Mouse (Mus musculus) forebrain, embryonic 16.5 days (tissue): ENCODE measurements around the gene Scn4a. TPM values are rescaled to one million over a fixed set of nuclear protein-coding genes. Genes with fewer than 3 reads are reported as not detected.

Source experiments
- ATAC-seq: fragments of 200-750 bp; cut with Nextera tagmentation; 2 replicates; pipeline ENCODE4 v1.8.0; 2017; ENCODE audit warnings: mild to moderate bottlenecking, moderate library complexity
- H3K27ac ChIP-seq: fragments of 300-500 bp; sonication (generic); 2 replicates; pipeline ENCODE4 v1.5.1; 2014; ENCODE audit warnings: low read length, control low read depth
- H3K27me3 ChIP-seq: fragments of 300-500 bp; sonication (generic); replicated peaks from 2 replicates; pipeline ENCODE4 v1.6.1; 2014; ENCODE audit warnings: low read length; ENCODE audit not compliant: control insufficient read depth, insufficient read depth
- H3K36me3 ChIP-seq: fragments of 300-500 bp; sonication (generic); 2 replicates; pipeline ENCODE4 v1.6.1; 2014; ENCODE audit not compliant: control insufficient read depth, insufficient read depth
- H3K4me1 ChIP-seq: fragments of 300-500 bp; sonication (generic); replicated peaks from 2 replicates; pipeline ENCODE4 v1.6.1; 2014; ENCODE audit warnings: low read length; ENCODE audit not compliant: control insufficient read depth, insufficient read depth
- H3K4me2 ChIP-seq: fragments of 300-500 bp; sonication (generic); 2 replicates; pipeline ENCODE4 v1.6.1; 2014; ENCODE audit warnings: mild to moderate bottlenecking, low read length, control low read depth
- H3K4me3 ChIP-seq: fragments of 300-500 bp; sonication (generic); replicated peaks from 2 replicates; pipeline ENCODE4 v1.5.1; 2014; ENCODE audit warnings: mild to moderate bottlenecking, low read length, control low read depth
- H3K9ac ChIP-seq: fragments of 300-500 bp; sonication (generic); replicated peaks from 2 replicates; pipeline ENCODE4 v1.6.1; 2014; ENCODE audit warnings: low read depth, low read length, control low read depth
- H3K9me3 ChIP-seq: fragments of 300-500 bp; sonication (generic); 2 replicates; pipeline ENCODE4 v1.6.1; 2016; ENCODE audit warnings: low read length; ENCODE audit not compliant: control insufficient read depth
- WGBS: fragments of 180-500 bp; shearing (Covaris S2); extraction: QIAGEN DNeasy Blood & Tissue Kit; methylation state at CpG from one replicate; pipeline ENCODE4 v1.1.7; 2014; 5-methylcytosine and 5-hydroxymethylcytosine counted together
- polyA plus RNA-seq: library from polyadenylated mRNA; unstranded; fragments of >200 nt; fragmentation: Nextera tagmentation; extraction: Ambion mirVana; gene quantifications from 2 replicates; pipeline ENCODE4 v1.2.1, GENCODE M21; 2015

The Scn4a gene
- polyA plus RNA-seq, 1 experiment from 2014 or later = 0.03 TPM

DNA sequence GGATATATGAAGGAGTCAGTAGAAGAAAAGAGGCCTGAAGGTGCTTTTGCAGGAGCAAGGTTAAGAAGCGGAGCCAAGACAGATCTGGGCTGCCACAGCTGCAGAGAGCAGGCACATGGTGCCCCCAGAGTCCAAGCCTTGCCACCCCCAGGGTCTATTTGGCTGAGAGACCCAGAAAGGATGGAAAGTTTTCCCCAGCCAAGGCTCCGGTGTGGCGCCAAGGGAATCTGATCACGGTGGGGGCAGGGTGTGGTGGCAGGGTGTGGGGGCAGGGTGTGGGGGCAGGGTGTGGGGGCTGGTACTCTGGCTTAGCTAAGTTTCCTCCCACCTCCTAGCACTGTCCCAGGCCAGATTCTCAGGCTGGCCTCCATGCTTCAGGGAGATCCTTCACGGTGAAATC, 24.6 kb downstream of the Scn4a start:
- H3K27me3 ChIP-seq = no peaks in the 10 kb centered on the region
- no peak for ATAC-seq
- H3K36me3 ChIP-seq = no peaks in the 10 kb centered on the region
- no peak overlapping the region for H3K27ac ChIP-seq
- no peaks in the 10 kb centered on the region for H3K4me1 ChIP-seq
- no peak overlapping the region for H3K4me3 ChIP-seq
- WGBS = 83% methylated on average over 5 of the region's 5 CpGs
- H3K9me3 ChIP-seq = no peaks in the 10 kb centered on the region
- no peak overlapping the region for H3K9ac ChIP-seq
- no peak overlapping the region for H3K4me2 ChIP-seq

DNA sequence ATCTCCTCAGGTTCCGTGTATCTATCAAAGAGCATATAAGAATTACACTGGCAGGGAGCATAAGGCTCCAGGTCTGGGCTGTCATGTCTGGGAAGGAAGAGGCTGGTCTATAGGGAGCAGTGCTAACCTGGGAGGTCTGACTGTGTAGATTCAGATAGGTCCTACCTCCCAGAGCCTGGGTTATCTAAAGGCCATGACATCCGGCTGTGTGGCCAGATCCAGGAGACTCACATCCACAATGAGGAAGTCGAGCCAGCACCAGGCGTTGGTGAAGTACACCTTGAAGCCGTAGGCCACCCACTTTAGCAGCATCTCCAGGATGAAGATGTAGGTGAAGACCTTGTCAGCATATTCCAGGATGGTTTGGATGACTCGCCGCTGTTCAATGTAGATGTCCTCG, 26.6 kb downstream of the Scn4a start:
- no peak for ATAC-seq
- WGBS = 88% methylated on average over 8 of the region's 8 CpGs
- no peak overlapping the region for H3K9ac ChIP-seq

DNA sequence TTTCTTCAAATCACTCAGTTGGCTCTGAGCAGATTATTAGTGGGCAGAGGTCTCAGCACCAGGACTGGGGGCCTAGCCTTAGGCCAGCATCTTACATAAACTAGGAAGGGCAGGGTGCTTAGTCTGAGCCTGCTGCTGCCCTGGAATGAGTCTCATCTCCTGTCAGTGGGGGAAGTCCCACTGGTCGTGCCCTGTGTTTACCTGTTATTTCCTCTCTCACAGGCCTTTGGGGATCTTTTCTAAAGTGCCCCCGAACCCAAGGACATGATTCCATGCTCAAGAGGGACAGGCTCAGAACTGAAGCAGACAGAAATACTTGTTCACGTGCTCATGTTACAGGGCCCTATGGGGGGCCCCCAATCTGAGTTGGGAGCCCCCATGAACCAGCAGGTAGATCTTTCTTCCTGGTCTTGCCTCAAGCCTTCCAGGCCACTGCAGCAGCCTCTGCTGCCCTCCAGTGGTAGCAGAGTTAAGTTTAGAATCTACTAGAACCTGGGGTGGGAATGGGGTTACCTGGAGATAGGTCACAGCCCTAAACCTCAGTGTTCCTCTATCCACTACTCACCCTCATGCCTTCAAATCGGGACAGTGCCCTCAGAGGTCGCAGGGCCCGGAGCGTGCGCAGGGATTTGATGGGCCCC, 27.4 kb downstream of the Scn4a start:
- Histone ChIP-seq H3K4me3 (no peak overlapping the region), H3K27me3 (no peaks in the 10 kb centered on the region), H3K9me3 (no peaks in the 10 kb centered on the region), H3K27ac (no peak overlapping the region), H3K4me2 (no peak overlapping the region), H3K36me3 (no peaks in the 10 kb centered on the region), H3K4me1 (no peaks in the 10 kb centered on the region), H3K9ac (no peak overlapping the region)
- WGBS = 76% methylated on average over 8 of the region's 8 CpGs
- ATAC-seq = no peak

More for the DNA sequence above, 26.6 kb downstream of the Scn4a start:
- Histone ChIP-seq H3K9me3 (no peaks in the 10 kb centered on the region), H3K36me3 (no peaks in the 10 kb centered on the region), H3K4me3 (no peak overlapping the region), H3K27ac (no peak overlapping the region), H3K4me1 (no peaks in the 10 kb centered on the region), H3K4me2 (no peak overlapping the region), H3K27me3 (no peaks in the 10 kb centered on the region)

DNA sequence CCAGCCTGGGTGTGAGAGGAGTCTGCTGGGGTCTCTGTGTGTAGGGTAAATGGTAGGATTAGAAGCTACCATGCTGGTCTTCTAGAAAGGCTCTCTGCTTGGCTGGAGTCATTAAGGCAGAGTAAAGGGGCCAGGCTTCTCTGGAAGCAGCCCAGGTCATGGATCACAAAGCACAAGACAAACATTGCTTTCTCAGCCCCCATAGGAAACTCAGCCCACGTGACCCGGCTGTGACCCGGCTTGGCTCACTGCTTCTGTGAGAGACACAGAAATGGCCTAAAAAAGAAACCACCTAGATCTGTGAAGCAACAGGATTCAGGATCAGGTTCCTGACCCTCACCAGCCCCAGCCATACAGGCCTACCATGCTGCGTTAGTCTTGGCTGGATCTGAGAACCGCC, 28.2 kb downstream of the Scn4a start:
- H3K9ac ChIP-seq = no peak overlapping the region
- ATAC-seq = no peak
- WGBS = 62% methylated on average over 5 of the region's 5 CpGs

DNA sequence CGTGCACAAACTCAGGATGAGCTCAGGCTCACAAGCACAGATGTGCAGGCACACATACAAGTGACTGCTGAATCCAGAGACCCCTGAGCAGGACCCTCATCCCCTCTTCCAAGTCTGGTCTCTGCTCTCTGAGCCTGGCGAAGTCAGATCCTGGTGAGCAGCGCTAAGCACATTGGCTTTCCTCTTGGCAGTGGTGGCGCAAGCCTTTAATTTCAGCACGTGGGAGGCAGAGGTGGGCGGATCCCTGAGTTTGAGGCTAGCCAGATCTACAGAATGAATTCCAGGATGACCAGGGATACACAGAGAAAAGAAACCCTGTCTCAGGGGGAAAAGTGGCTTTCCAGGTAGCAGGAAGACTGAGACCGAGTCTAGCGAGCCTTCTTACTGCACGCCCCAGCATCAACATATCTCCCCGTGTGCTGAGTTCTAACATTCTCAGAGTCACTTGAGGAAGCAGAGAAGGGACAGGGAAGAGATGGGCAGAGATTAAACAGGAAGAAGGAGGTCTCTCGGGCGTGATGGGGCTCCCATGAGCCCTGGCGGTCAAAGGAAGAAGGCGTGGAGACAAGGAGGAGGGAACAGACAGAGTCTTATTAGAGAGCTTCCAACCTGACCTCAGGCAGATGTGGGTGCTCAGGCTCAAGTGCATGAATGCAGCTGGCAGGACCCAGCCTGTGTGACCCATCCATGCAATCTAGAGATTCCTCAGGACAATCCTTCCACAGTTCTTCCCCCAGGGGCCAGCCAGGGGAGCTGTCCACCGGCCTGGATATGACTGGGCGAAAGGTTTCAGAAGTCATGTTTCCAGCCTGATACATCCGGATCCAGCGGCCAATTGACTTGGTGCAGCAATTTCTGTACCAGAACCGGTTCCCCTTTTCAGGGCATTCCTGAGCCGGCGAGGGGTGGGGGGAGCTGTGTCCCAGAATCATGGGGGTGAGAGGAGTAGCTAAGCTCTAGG, 34.4 kb downstream of the Scn4a start:
- no peaks in the 10 kb centered on the region for H3K4me1 ChIP-seq
- no peak overlapping the region for H3K9ac ChIP-seq
- no peak overlapping the region for H3K4me2 ChIP-seq
- H3K36me3 ChIP-seq = no peaks in the 10 kb centered on the region
- H3K9me3 ChIP-seq = no peaks in the 10 kb centered on the region
- no peaks in the 10 kb centered on the region for H3K27me3 ChIP-seq
- ATAC-seq = no peak
- no peak overlapping the region for H3K4me3 ChIP-seq
- H3K27ac ChIP-seq = no peak overlapping the region
- 79% methylated on average over 21 of the region's 21 CpGs for WGBS

More for the DNA sequence above, 28.2 kb downstream of the Scn4a start:
- Histone ChIP-seq H3K27ac (no peak overlapping the region), H3K27me3 (no peaks in the 10 kb centered on the region), H3K36me3 (no peaks in the 10 kb centered on the region), H3K4me3 (no peak overlapping the region), H3K4me1 (no peaks in the 10 kb centered on the region), H3K9me3 (no peaks in the 10 kb centered on the region), H3K4me2 (no peak overlapping the region)

DNA sequence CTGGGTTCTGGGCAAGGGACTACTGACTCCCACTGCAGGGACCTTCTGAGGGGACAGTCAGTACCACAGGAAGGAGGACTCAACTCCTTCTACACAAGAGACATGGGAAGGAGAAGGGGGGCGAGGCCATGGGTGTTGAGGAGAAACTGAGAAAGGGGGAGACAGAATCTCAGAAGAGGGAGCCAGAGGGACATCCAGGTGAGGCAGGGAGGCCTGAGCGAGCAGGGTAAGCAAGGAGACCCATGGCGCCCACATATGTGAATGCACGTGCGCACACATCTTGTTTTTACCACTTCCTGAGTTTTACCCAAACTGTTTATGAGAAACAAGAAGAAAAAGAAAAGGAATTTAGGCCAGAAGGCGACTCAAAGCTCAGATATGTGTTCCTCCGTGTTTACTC, 35.3 kb downstream of the Scn4a start:
- H3K9ac ChIP-seq = no peak overlapping the region
- H3K36me3 ChIP-seq = no peaks in the 10 kb centered on the region
- H3K9me3 ChIP-seq = no peaks in the 10 kb centered on the region
- no peaks in the 10 kb centered on the region for H3K27me3 ChIP-seq
- H3K4me2 ChIP-seq = no peak overlapping the region
- H3K27ac ChIP-seq = no peak overlapping the region
- ATAC-seq = no peak
- WGBS = 87% methylated on average over 7 of the region's 7 CpGs
- no peak overlapping the region for H3K4me3 ChIP-seq
- no peaks in the 10 kb centered on the region for H3K4me1 ChIP-seq

DNA sequence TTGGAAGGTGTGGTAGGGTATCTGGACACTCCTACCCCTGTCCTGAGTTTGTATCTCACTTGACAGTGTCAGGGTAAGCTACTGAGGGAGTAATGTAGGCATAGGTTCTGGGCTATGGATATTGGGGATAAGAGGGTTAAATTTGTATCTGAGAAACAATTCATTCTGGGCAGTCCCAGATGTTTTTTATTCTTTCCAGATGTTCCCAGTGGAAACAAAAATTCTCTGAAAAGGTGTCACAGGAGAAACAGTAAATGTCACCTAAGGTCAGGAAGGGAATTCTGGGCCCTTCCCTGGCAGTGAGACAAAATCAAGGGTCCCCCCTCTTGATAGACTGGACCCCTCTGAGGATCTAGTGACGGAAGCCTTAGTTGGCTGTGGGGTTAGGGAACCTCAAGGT, 36.7 kb downstream of the Scn4a start:
- Histone ChIP-seq H3K27me3 (no peaks in the 10 kb centered on the region), H3K9me3 (no peaks in the 10 kb centered on the region), H3K4me3 (no peak overlapping the region), H3K27ac (no peak overlapping the region), H3K9ac (no peak overlapping the region), H3K4me2 (no peak overlapping the region), H3K36me3 (no peaks in the 10 kb centered on the region), H3K4me1 (no peaks in the 10 kb centered on the region)
- ATAC-seq = no peak
- WGBS = 90% methylated on average over 1 of the region's 1 CpGs

DNA sequence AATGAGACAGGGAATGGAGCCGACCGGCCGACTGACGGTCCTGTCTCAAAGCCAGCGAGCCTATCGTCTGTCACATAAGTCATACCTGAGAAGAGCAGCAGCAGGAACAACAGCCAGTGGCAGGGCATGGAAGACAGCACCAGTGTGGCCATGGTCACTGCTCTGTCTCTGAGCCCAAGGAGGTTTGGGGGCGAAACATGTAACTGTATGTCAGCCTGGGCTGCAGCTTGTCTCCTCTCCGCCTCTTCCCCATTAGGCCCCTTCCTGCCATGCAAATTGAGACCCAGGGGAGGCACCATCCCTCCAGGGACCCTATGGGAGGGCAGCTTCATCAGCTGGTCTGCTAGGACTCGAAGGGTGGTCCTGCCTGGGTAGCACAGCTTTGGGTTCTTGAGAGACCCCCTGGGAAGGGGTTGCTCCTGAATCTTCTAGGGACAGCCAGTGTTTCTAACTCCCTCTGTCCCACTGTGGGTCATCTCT, 38.7 kb downstream of the Scn4a start, which contains the start of gene Cd79b:
Gene Cd79b (minus strand): TSS at position 430 of the 480 bp plus-strand sequence.
- WGBS = 79% methylated on average over 9 of the region's 9 CpGs
- no peak within 1 kb of the TSS for H3K4me3 ChIP-seq
- no peak for ATAC-seq
- no peaks in the 10 kb centered on the region for H3K9me3 ChIP-seq
- H3K9ac ChIP-seq = no peak within 1 kb of the TSS
- no peaks in the 10 kb centered on the region for H3K27me3 ChIP-seq
- H3K27ac ChIP-seq = no peak within 1 kb of the TSS
- H3K4me2 ChIP-seq = no peak within 1 kb of the TSS
- no peaks in the 10 kb centered on the region for H3K4me1 ChIP-seq
- no peaks in the 10 kb centered on the region for H3K36me3 ChIP-seq

DNA sequence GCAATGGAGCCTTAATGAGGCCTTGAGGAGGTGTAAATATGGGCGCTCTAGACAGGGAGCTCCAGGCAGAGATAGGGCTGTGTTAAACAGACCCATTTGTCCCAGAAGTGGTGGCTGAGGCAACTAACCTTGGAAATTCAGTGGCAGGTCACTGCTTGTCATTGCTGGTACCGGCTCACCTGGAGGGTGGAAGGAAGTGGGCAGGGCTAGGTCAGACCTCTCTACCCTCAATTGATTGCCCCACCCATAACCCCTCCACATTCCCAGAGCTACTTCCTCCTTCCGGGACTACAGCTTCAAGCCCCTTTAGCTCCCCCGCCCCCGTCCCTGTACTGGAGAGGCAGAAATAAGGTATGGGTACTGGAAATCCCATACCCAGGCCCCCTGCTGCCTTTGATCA, 39.6 kb downstream of the Scn4a start:
- Histone ChIP-seq H3K36me3 (no peaks in the 10 kb centered on the region), H3K9ac (no peak overlapping the region), H3K4me3 (no peak overlapping the region), H3K4me2 (no peak overlapping the region), H3K4me1 (no peaks in the 10 kb centered on the region), H3K27ac (no peak overlapping the region), H3K27me3 (no peaks in the 10 kb centered on the region), H3K9me3 (no peaks in the 10 kb centered on the region)
- ATAC-seq = no peak
- 86% methylated on average over 5 of the region's 5 CpGs for WGBS
